Mouse (Mus musculus) megakaryocyte, embryonic 14.5 days (primary cell): ENCODE measurements around the gene Tex14.

Experiments
- FLI1 ChIP-seq: IDR thresholded peaks from 2 replicates; pipeline ENCODE4 v1.6.1; 2012; ENCODE audit warnings: low read length, inconsistent platforms, mixed read lengths
- GATA1 ChIP-seq: IDR thresholded peaks from 3 replicates; pipeline ENCODE4 v1.6.1; 2012; ENCODE audit warnings: mixed read lengths, low read length, inconsistent platforms, borderline replicate concordance

DNA sequence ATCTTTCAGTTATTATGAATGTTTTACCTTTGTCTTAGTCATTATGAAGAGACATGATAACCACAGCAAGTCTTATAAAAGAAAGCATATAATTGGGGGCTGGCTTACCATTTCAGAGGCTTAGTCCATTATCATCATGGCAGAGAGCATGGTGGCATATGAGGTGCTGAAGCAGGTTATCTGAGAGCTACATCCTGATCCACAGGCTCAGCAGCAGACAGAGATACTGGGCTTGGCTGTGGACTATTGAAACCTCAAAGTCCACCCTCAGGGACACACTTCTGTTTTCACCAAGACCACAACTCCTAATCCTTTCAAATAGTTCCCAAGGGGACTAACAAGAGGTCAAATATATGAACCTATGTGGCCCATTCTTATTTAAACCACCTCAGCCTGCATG lies 119.1 kb downstream of the Tex14 start:
- TF ChIP-seq GATA1: no peak
- no peak for TF ChIP-seq FLI1
